ENCODE assay signal across 23 mouse cellular contexts in genomic region chr7:49639864-49640708, GRCm38 (mm10). TPM values are rescaled to one million over a fixed set of nuclear protein-coding genes. Genes with fewer than 3 reads are reported as not detected.
DNase-seq lines count a peak whose midpoint lies in the region; ATAC-seq and TF ChIP-seq lines count a peak whose summit lies in the region.
"Had no signal": no experiment of that assay in that cellular context is flagged by ENCODE, and none has a peak within 500 bp of the region (broad histone marks: within the 10 kb centered on the region; RNA-seq: fewer than 3 reads in every experiment).

No protein-coding gene starts in this region.

- peak; percentile 33; the same call in 1 of the 2 replicates for ATAC-seq in midbrain, embryonic 11.5 days (ENCODE audit: low FRiP score)
- ATAC-seq in midbrain, embryonic 15.5 days (replicated peaks) = no peak
- peak; percentile 28; the same call in 1 of the 2 replicates for ATAC-seq in forebrain, embryonic 11.5 days (replicated peaks; ENCODE audit: low FRiP score)
- ATAC-seq in midbrain, embryonic 13.5 days = peak; percentile 14
- no peak for ATAC-seq in monocyte, adult 5-6 weeks (replicated peaks; ENCODE audit: insufficient number of reproducible peaks, low FRiP score, low TSS enrichment, poor library complexity, severe bottlenecking)
- ATAC-seq: Patski had no signal

- no peak for TF ChIP-seq POLR2A in kidney, adult 2 months (IDR thresholded peaks at IDR 0.05; ENCODE audit: low read depth, low read length)

- no peaks in the 10 kb centered on the region for H3K36me3 ChIP-seq in midbrain, embryonic 11.5 days (ENCODE audit: control insufficient read depth, insufficient read depth, low read length)
- H3K36me3 ChIP-seq in midbrain, embryonic 15.5 days (replicated peaks) = no peaks in the 10 kb centered on the region
- H3K36me3 ChIP-seq in forebrain, embryonic 11.5 days (ENCODE audit: control insufficient read depth, insufficient read depth, low read length) = no peaks in the 10 kb centered on the region
- no peaks in the 10 kb centered on the region for H3K36me3 ChIP-seq in midbrain, embryonic 13.5 days
- H3K36me3 ChIP-seq in kidney, adult 2 months (ENCODE audit: control insufficient read depth, insufficient read depth, low read length) = no peaks in the 10 kb centered on the region
- H3K36me3 ChIP-seq: heart, embryonic 10.5 days; limb, embryonic 12.5 days; neural tube, embryonic 13.5 days had no signal

- H3K4me3 ChIP-seq in midbrain, embryonic 11.5 days (ENCODE audit: low read depth, low read length) = peak overlapping the region; percentile 4; the same call in 1 of the 2 replicates
- no peak overlapping the region for H3K4me3 ChIP-seq in midbrain, embryonic 15.5 days
- H3K4me3 ChIP-seq in forebrain, embryonic 11.5 days (ENCODE audit: low read depth, low read length) = no peak overlapping the region
- H3K4me3 ChIP-seq in midbrain, embryonic 13.5 days (replicated peaks) = no peak overlapping the region
- no peak overlapping the region for H3K4me3 ChIP-seq in kidney, adult 2 months (ENCODE audit: insufficient read depth, low read depth, low read length)
- H3K4me3 ChIP-seq: neural tube, embryonic 13.5 days had no signal

- H3K27ac ChIP-seq in midbrain, embryonic 11.5 days (ENCODE audit: low read depth, low read length) = peak overlapping the region; percentile 55; the same call in 1 of the 2 replicates
- no peak overlapping the region for H3K27ac ChIP-seq in midbrain, embryonic 15.5 days
- H3K27ac ChIP-seq in forebrain, embryonic 11.5 days (ENCODE audit: low read depth, low read length) = peak overlapping the region; percentile 13; the same call in 1 of the 2 replicates
- peak overlapping the region; percentile 41; the same call in 1 of the 2 replicates for H3K27ac ChIP-seq in midbrain, embryonic 13.5 days
- H3K27ac ChIP-seq in kidney, adult 2 months (ENCODE audit: insufficient read depth, low read depth, low read length) = no peak overlapping the region
- H3K27ac ChIP-seq: heart, embryonic 10.5 days; limb, embryonic 12.5 days; liver, embryonic 14.5 days; neural tube, embryonic 13.5 days had no signal

- TF ChIP-seq CTCF in kidney, adult 2 months (conservative IDR thresholded peaks at IDR 0.05; ENCODE audit: insufficient read depth, insufficient read length, low read depth, low read length) = no peak

- peak overlapping the region; percentile 44; the same call in 1 of the 2 replicates for H3K4me2 ChIP-seq in midbrain, embryonic 11.5 days
- no peak overlapping the region for H3K4me2 ChIP-seq in midbrain, embryonic 15.5 days
- H3K4me2 ChIP-seq in forebrain, embryonic 11.5 days (ENCODE audit: low read depth, low read length, severe bottlenecking) = no peak overlapping the region
- H3K4me2 ChIP-seq in midbrain, embryonic 13.5 days (replicated peaks) = peak overlapping the region; percentile 35
- H3K4me2 ChIP-seq: neural tube, embryonic 13.5 days had no signal

- 5% methylated on average over 18 of the region's 18 CpGs for WGBS in midbrain, embryonic 11.5 days
- WGBS in midbrain, embryonic 15.5 days = 12% methylated on average over 18 of the region's 18 CpGs
- 2% methylated on average over 18 of the region's 18 CpGs for WGBS in forebrain, embryonic 11.5 days
- WGBS in midbrain, embryonic 13.5 days = 2% methylated on average over 18 of the region's 18 CpGs
- 35% methylated on average over 18 of the region's 18 CpGs for WGBS in kidney, adult 2 months

- H3K4me1 ChIP-seq in midbrain, embryonic 11.5 days (ENCODE audit: control insufficient read depth, insufficient read depth, low read length) = peaks cover 39% of the 10 kb centered on the region
- H3K4me1 ChIP-seq in midbrain, embryonic 15.5 days = peaks cover 13% of the 10 kb centered on the region; the same call in 1 of the 2 replicates
- H3K4me1 ChIP-seq in forebrain, embryonic 11.5 days (replicated peaks; ENCODE audit: control insufficient read depth, insufficient read depth, low read length) = peaks cover 35% of the 10 kb centered on the region
- H3K4me1 ChIP-seq in midbrain, embryonic 13.5 days (replicated peaks) = peaks cover 59% of the 10 kb centered on the region
- H3K4me1 ChIP-seq in kidney, adult 2 months (ENCODE audit: control insufficient read depth, insufficient read depth, low read length) = no peaks in the 10 kb centered on the region

- no peaks in the 10 kb centered on the region for H3K9me3 ChIP-seq in midbrain, embryonic 11.5 days (ENCODE audit: control insufficient read depth, low read length)
- H3K9me3 ChIP-seq in midbrain, embryonic 15.5 days = no peaks in the 10 kb centered on the region
- no peaks in the 10 kb centered on the region for H3K9me3 ChIP-seq in forebrain, embryonic 11.5 days (ENCODE audit: control insufficient read depth, low read length)
- H3K9me3 ChIP-seq in midbrain, embryonic 13.5 days = peaks cover 4% of the 10 kb centered on the region; the same call in 1 of the 2 replicates
- H3K9me3 ChIP-seq: heart, embryonic 10.5 days; limb, embryonic 12.5 days had no signal

- no peak overlapping the region for H3K9ac ChIP-seq in midbrain, embryonic 11.5 days (ENCODE audit: low read length)
- H3K9ac ChIP-seq in midbrain, embryonic 15.5 days = no peak overlapping the region
- no peak overlapping the region for H3K9ac ChIP-seq in forebrain, embryonic 11.5 days (ENCODE audit: low read length)
- H3K9ac ChIP-seq in midbrain, embryonic 13.5 days (replicated peaks) = no peak overlapping the region
- H3K9ac ChIP-seq: limb, embryonic 12.5 days; liver, embryonic 14.5 days; neural tube, embryonic 13.5 days had no signal

- DNase-seq in cerebellum, postnatal 10 days = peak; percentile 28
- DNase-seq in cerebellum, adult 18-20 months = no peak
- DNase-seq in midbrain, embryonic 11.5 days (ENCODE audit: low spot score, missing footprints) = peak; percentile 95
- peak; percentile 63 for DNase-seq in forebrain, embryonic 11.5 days (ENCODE audit: low spot score)
- DNase-seq in kidney, adult 2 months = no peak
- DNase-seq: cerebellum, postnatal 25 days; gastrocnemius, postnatal 25 days; heart, postnatal 14 days; kidney, adult 11 months; layer of hippocampus, postnatal 36 days; thymus, adult 2 months had no signal

- peaks cover 48% of the 10 kb centered on the region for H3K27me3 ChIP-seq in midbrain, embryonic 11.5 days (ENCODE audit: control insufficient read depth, insufficient read depth, low read length)
- peaks cover 57% of the 10 kb centered on the region for H3K27me3 ChIP-seq in midbrain, embryonic 15.5 days (replicated peaks)
- peaks cover 69% of the 10 kb centered on the region for H3K27me3 ChIP-seq in forebrain, embryonic 11.5 days (ENCODE audit: control insufficient read depth, insufficient read depth, low read length)
- peaks cover 92% of the 10 kb centered on the region for H3K27me3 ChIP-seq in midbrain, embryonic 13.5 days
- peaks cover 11% of the 10 kb centered on the region for H3K27me3 ChIP-seq in kidney, adult 2 months (replicated peaks; ENCODE audit: control insufficient read depth, insufficient read depth, low read length)
- H3K27me3 ChIP-seq: CH12.LX had no signal

RNA-seq across cellular contexts. Expression of gene Dbx1, which starts 3.4 kb away (rescaled TPM):
- 168 and 182 TPM in 2 replicates for polyA plus RNA-seq in midbrain, embryonic 11.5 days (2014; fragmentation: Nextera tagmentation; extraction: Ambion mirVana)
- 23.2 and 31.7 TPM in 2 replicates for polyA plus RNA-seq in midbrain, embryonic 15.5 days (2015; fragmentation: Nextera tagmentation; extraction: Ambion mirVana)
- 31.0 and 33.3 TPM in 2 replicates for polyA plus RNA-seq in forebrain, embryonic 11.5 days (2014; fragmentation: Nextera tagmentation; extraction: Ambion mirVana)
- 78.5 and 84.6 TPM in 2 replicates for polyA plus RNA-seq in midbrain, embryonic 13.5 days (2015; fragmentation: Nextera tagmentation; extraction: Ambion mirVana)
- not detected in 3 replicates for total RNA-seq in monocyte, adult 5-6 weeks (2017)
- polyA plus RNA-seq in kidney, adult 2 months (2012; rRNA removed) = not detected in 2 replicates
- total RNA-seq: gastrocnemius, postnatal 25 days; heart, postnatal 14 days; layer of hippocampus, postnatal 36 days had no signal
- polyA plus RNA-seq: frontal cortex, adult 2 months; liver, embryonic 14.5 days; Patski; small intestine, adult 2 months; stomach, embryonic 14.5 days had no signal

Comparison
In these comparisons a context has a peak if more than half of its experiments do, and no peak if none do; other contexts are left out.
1. DNase-seq: peak in cerebellum, postnatal 10 days (2 of 2), midbrain, embryonic 11.5 days (single experiment) and forebrain, embryonic 11.5 days (single experiment); none in cerebellum, adult 18-20 months (0 of 2) and kidney, adult 2 months (single experiment).
2. ATAC-seq: peak in midbrain, embryonic 11.5 days (single experiment), forebrain, embryonic 11.5 days (single experiment) and midbrain, embryonic 13.5 days (single experiment); none in midbrain, embryonic 15.5 days (single experiment) and monocyte, adult 5-6 weeks (single experiment).
3. H3K27ac ChIP-seq: peak in midbrain, embryonic 11.5 days (single experiment), forebrain, embryonic 11.5 days (single experiment) and midbrain, embryonic 13.5 days (single experiment); none in midbrain, embryonic 15.5 days (single experiment) and kidney, adult 2 months (single experiment).
4. H3K4me2 ChIP-seq: peak in midbrain, embryonic 11.5 days (single experiment) and midbrain, embryonic 13.5 days (single experiment); none in midbrain, embryonic 15.5 days (single experiment) and forebrain, embryonic 11.5 days (single experiment).
5. RNA of gene Dbx1, which starts 3.4 kb away (polyA plus RNA-seq): 168 to 182 TPM in midbrain, embryonic 11.5 days, 78.5 to 84.6 TPM in midbrain, embryonic 13.5 days, 31.0 to 33.3 TPM in forebrain, embryonic 11.5 days and 23.2 to 31.7 TPM in midbrain, embryonic 15.5 days; not detected in kidney, adult 2 months; every median in the first group is over 10 times any median in the second.